ENCODE assay signal across 9 mouse cellular contexts in the genomic region with DNA sequence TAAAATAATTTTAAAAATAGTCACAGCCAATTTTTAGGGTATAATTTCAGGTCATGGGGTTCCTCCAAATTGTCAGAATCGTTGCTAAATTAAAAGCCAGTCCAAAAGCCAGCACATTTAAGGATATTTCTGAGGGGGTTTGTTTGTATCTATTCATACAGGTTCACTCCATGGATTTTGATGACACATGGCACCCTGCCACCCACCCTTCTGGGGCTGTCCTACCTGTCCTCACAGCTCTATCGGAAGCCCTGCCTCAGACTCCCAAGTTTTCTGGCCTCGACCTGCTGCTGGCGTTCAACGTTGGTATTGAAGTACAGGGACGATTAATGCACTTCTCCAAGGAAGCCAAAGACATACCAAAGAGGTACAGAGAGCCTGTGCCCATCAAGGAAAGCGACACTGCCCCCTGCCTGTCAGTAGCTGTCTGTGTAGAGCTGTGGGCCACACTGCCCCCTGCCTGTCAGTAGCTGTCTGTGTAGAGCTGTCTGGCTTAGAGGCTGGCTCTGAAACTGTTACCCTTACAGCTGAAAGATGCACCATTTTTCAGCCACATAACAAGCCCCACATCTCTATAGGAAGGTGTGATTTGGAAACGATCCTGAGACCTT. TPM values are rescaled to one million over a fixed set of nuclear protein-coding genes. Genes with fewer than 3 reads are reported as not detected.
DNase-seq lines count a peak whose midpoint lies in the region; ATAC-seq and TF ChIP-seq lines count a peak whose summit lies in the region.
"Had no signal": no experiment of that assay in that cellular context is flagged by ENCODE, and none has a peak within 500 bp of the region (broad histone marks: within the 10 kb centered on the region; RNA-seq: fewer than 3 reads in every experiment).

No protein-coding gene starts in this region.

- no peaks in the 10 kb centered on the region for H3K9me3 ChIP-seq in CH12.LX (replicated peaks; ENCODE audit: low read length)
- H3K9me3 ChIP-seq in forebrain, embryonic 12.5 days: no peaks in the 10 kb centered on the region
- no peaks in the 10 kb centered on the region for H3K9me3 ChIP-seq in liver, postnatal 0 days (ENCODE audit: low read length)
- H3K9me3 ChIP-seq in neural tube, embryonic 14.5 days (ENCODE audit: control insufficient read depth, low read length): no peaks in the 10 kb centered on the region
- H3K9me3 ChIP-seq: heart, embryonic 13.5 days had no signal

- TF ChIP-seq CTCF in CH12.LX (conservative IDR thresholded peaks at IDR 0.05 in 1 of 2, IDR thresholded peaks at IDR 0.05 in 1 of 2; ENCODE audit: low read depth in 2 of 2, low read length in 2 of 2): peak; percentile 89 to 100
- peak; percentile 87 for TF ChIP-seq CTCF in brain, embryonic 14.5 days (IDR thresholded peaks at IDR 0.05; ENCODE audit: borderline replicate concordance, extremely low read depth, insufficient read depth, insufficient read length)
- peak; percentile 100 for TF ChIP-seq CTCF in liver, postnatal 0 days (IDR thresholded peaks at IDR 0.05; ENCODE audit: low read depth)
- peak; percentile 97; the same call in 1 of the 2 replicates for TF ChIP-seq CTCF in testis, adult 2 months (IDR thresholded peaks at IDR 0.05; ENCODE audit: control insufficient read depth, insufficient read depth, insufficient replicate concordance, low read depth, low read length)

- no peak for TF ChIP-seq POLR2A in CH12.LX (IDR thresholded peaks at IDR 0.05; ENCODE audit: low read depth, low read length)
- TF ChIP-seq POLR2A in brain, embryonic 14.5 days (IDR thresholded peaks at IDR 0.05; ENCODE audit: borderline replicate concordance, extremely low read depth, insufficient read depth, insufficient read length, poor library complexity, severe bottlenecking): no peak
- no peak for TF ChIP-seq POLR2A in testis, adult 2 months (IDR thresholded peaks at IDR 0.05; ENCODE audit: control insufficient read depth, low read depth, low read length)

- no peaks in the 10 kb centered on the region for H3K27me3 ChIP-seq in CH12.LX (replicated peaks)
- H3K27me3 ChIP-seq in forebrain, embryonic 12.5 days: no peaks in the 10 kb centered on the region
- no peaks in the 10 kb centered on the region for H3K27me3 ChIP-seq in liver, postnatal 0 days (ENCODE audit: insufficient read depth, low read length)
- H3K27me3 ChIP-seq in neural tube, embryonic 14.5 days (ENCODE audit: control insufficient read depth, insufficient read depth, low read length): no peaks in the 10 kb centered on the region
- H3K27me3 ChIP-seq in testis, adult 2 months (ENCODE audit: control insufficient read depth, insufficient read depth, low read length): no peaks in the 10 kb centered on the region
- H3K27me3 ChIP-seq: heart, embryonic 13.5 days had no signal

- no peaks in the 10 kb centered on the region for H3K79me2 ChIP-seq in CH12.LX (replicated peaks; ENCODE audit: control insufficient read depth, extremely low read depth, insufficient read depth, poor library complexity, severe bottlenecking)

- WGBS in forebrain, embryonic 12.5 days: 38% methylated on average over 8 of the region's 8 CpGs
- 26% methylated on average over 8 of the region's 8 CpGs for WGBS in liver, postnatal 0 days (ENCODE audit: insufficient replicate concordance)
- 35% methylated on average over 8 of the region's 8 CpGs for WGBS in neural tube, embryonic 14.5 days

- H3K9ac ChIP-seq in CH12.LX (ENCODE audit: insufficient read depth, low read depth): no peak overlapping the region
- H3K9ac ChIP-seq in forebrain, embryonic 12.5 days: no peak overlapping the region
- no peak overlapping the region for H3K9ac ChIP-seq in liver, postnatal 0 days (replicated peaks)
- H3K9ac ChIP-seq in neural tube, embryonic 14.5 days (replicated peaks; ENCODE audit: low read depth, low read length): no peak overlapping the region
- H3K9ac ChIP-seq: heart, embryonic 13.5 days had no signal

- H3K36me3 ChIP-seq in CH12.LX (replicated peaks in 1 of 2; ENCODE audit: control insufficient read depth in 1 of 2, insufficient read depth in 1 of 2, low read length in 1 of 2): no peaks in the 10 kb centered on the region
- H3K36me3 ChIP-seq in forebrain, embryonic 12.5 days (replicated peaks): no peaks in the 10 kb centered on the region
- no peaks in the 10 kb centered on the region for H3K36me3 ChIP-seq in liver, postnatal 0 days (replicated peaks; ENCODE audit: insufficient read depth, low read length)
- H3K36me3 ChIP-seq in neural tube, embryonic 14.5 days (ENCODE audit: control insufficient read depth, insufficient read depth, low read length): no peaks in the 10 kb centered on the region
- H3K36me3 ChIP-seq in testis, adult 2 months (ENCODE audit: control insufficient read depth, insufficient read depth, low read length): no peaks in the 10 kb centered on the region
- H3K36me3 ChIP-seq: heart, embryonic 13.5 days had no signal

- DNase-seq in CH12.LX (ENCODE audit: extremely low read depth): peak; percentile 93
- peak; percentile 78 for DNase-seq in brain, embryonic 14.5 days (ENCODE audit: low read depth)
- DNase-seq in heart, postnatal 14 days: peak; percentile 81 to 84
- DNase-seq in kidney, postnatal 4 days: peak; percentile 88 to 90
- DNase-seq in liver, postnatal 0 days: peak; percentile 88

- ATAC-seq in forebrain, embryonic 12.5 days (ENCODE audit: low FRiP score): peak; percentile 89
- ATAC-seq in liver, postnatal 0 days: peak; percentile 88
- peak; percentile 60; the same call in 1 of the 2 replicates for ATAC-seq in neural tube, embryonic 14.5 days (ENCODE audit: low read depth)

- no peak overlapping the region for H3K4me3 ChIP-seq in CH12.LX (replicated peaks in 1 of 3; ENCODE audit: low read depth in 2 of 3, low read length in 2 of 3, poor library complexity in 1 of 3)
- no peak overlapping the region for H3K4me3 ChIP-seq in forebrain, embryonic 12.5 days (replicated peaks)
- no peak overlapping the region for H3K4me3 ChIP-seq in liver, postnatal 0 days (ENCODE audit: low read depth, low read length)
- no peak overlapping the region for H3K4me3 ChIP-seq in neural tube, embryonic 14.5 days (ENCODE audit: low read depth, low read length)
- no peak overlapping the region for H3K4me3 ChIP-seq in testis, adult 2 months (ENCODE audit: control insufficient read depth, low read depth, low read length)
- H3K4me3 ChIP-seq: heart, embryonic 13.5 days had no signal

- peaks cover 16 to 28% of the 10 kb centered on the region in 2 experiments for H3K4me1 ChIP-seq in CH12.LX (ENCODE audit: control insufficient read depth in 1 of 2, insufficient read depth in 2 of 2)
- no peaks in the 10 kb centered on the region; the same call in 1 of the 2 replicates for H3K4me1 ChIP-seq in forebrain, embryonic 12.5 days
- no peaks in the 10 kb centered on the region for H3K4me1 ChIP-seq in liver, postnatal 0 days (ENCODE audit: insufficient read depth)
- no peaks in the 10 kb centered on the region for H3K4me1 ChIP-seq in neural tube, embryonic 14.5 days (ENCODE audit: control insufficient read depth, insufficient read depth, low read length)
- peaks cover 8% of the 10 kb centered on the region for H3K4me1 ChIP-seq in testis, adult 2 months (ENCODE audit: control insufficient read depth, insufficient read depth, low read length)

- TF ChIP-seq RAD21 in CH12.LX (IDR thresholded peaks at IDR 0.05; ENCODE audit: low read depth, low read length): peak; percentile 99

- dilution Hi-C loops in CH12.LX (cut with MboI; ENCODE audit: extremely low pct_ligation_motif_present, extremely low pct_unique_long_range_greater_than_20kb, low sequenced_read_pairs): no loop called here

- intact Hi-C loops in heart, postnatal 14 days (cut with DNase I): loop anchor here (1.0 kb wide), 1 partner anchor 39 kb away; no protein-coding TSS in a partner anchor

- peak overlapping the region; percentile 40 for H3K4me2 ChIP-seq in CH12.LX (ENCODE audit: insufficient read depth, low read depth, poor library complexity, severe bottlenecking)
- H3K4me2 ChIP-seq in forebrain, embryonic 12.5 days: no peak overlapping the region
- no peak overlapping the region for H3K4me2 ChIP-seq in liver, postnatal 0 days (ENCODE audit: low read depth, low read length)
- no peak overlapping the region for H3K4me2 ChIP-seq in neural tube, embryonic 14.5 days (ENCODE audit: low read depth, low read length)
- H3K4me2 ChIP-seq: heart, embryonic 13.5 days had no signal

- no peak overlapping the region for H3K27ac ChIP-seq in CH12.LX (ENCODE audit: insufficient read depth, low read depth)
- H3K27ac ChIP-seq in forebrain, embryonic 12.5 days: no peak overlapping the region
- H3K27ac ChIP-seq in liver, postnatal 0 days (ENCODE audit: low read depth): no peak overlapping the region
- H3K27ac ChIP-seq in neural tube, embryonic 14.5 days (ENCODE audit: low read depth, low read length): no peak overlapping the region
- H3K27ac ChIP-seq in testis, adult 2 months (ENCODE audit: control insufficient read depth, insufficient read depth, low read depth, low read length): no peak overlapping the region
- H3K27ac ChIP-seq: heart, embryonic 13.5 days had no signal

- in situ Hi-C loops in CH12.LX (cut with MboI; ENCODE audit: low pct_ligation_motif_present, low pct_unique_long_range_greater_than_20kb, low sequenced_read_pairs): loop anchor here (5.0 to 25.0 kb wide), 2 partner anchors 39 to 636 kb away; no protein-coding TSS in a partner anchor

- TF ChIP-seq EP300 in CH12.LX (IDR thresholded peaks at IDR 0.05; ENCODE audit: low read length): no peak
- no peak for TF ChIP-seq EP300 in liver, postnatal 0 days (IDR thresholded peaks at IDR 0.05; ENCODE audit: low read depth)

RNA-seq across cellular contexts. Expression of a gene that starts 4.5 kb away (rescaled TPM):
- total RNA-seq in CH12.LX (2012; rRNA removed): 0.88 and 1.6 TPM in 2 replicates
- total RNA-seq in CH12.LX (2014; rRNA removed): 0.16 and 0.24 TPM in 2 replicates
- 0.09 TPM in 1 of 2 replicates, not detected in the other for polyA plus RNA-seq in CH12.LX (2012; ENCODE audit: insufficient read length, low read depth)
- polyA plus RNA-seq in brain, embryonic 14.5 days (2012; rRNA removed): 0.03 TPM in 1 of 2 replicates, not detected in the other
- polyA plus RNA-seq in forebrain, embryonic 12.5 days (2016; fragmentation: Nextera tagmentation; extraction: Ambion mirVana): 0.06 TPM in 1 of 2 replicates, not detected in the other
- under 1 TPM in 1 of 2 experiments, not detected in 1; 0.10 TPM for total RNA-seq in heart, postnatal 14 days (2021)
- 0.09 TPM in 1 of 2 replicates, not detected in the other for polyA plus RNA-seq in liver, postnatal 0 days (2015; fragmentation: Nextera tagmentation; extraction: Ambion mirVana)
- polyA plus RNA-seq in neural tube, embryonic 14.5 days (2014; fragmentation: Nextera tagmentation; extraction: Ambion mirVana): not detected in 2 replicates
- polyA plus RNA-seq in testis, adult 2 months (2012; rRNA removed): not detected in 2 replicates
- polyA plus RNA-seq: heart, embryonic 13.5 days had no signal

RNA-seq across cellular contexts. Expression of a gene that starts 18.8 kb away (rescaled TPM):
- 27.0 and 29.2 TPM in 2 replicates for total RNA-seq in CH12.LX (2012; rRNA removed)
- 51.5 and 62.0 TPM in 2 replicates for total RNA-seq in CH12.LX (2014; rRNA removed)
- polyA plus RNA-seq in CH12.LX (2012; ENCODE audit: insufficient read length, low read depth): 33.5 and 34.7 TPM in 2 replicates
- polyA plus RNA-seq in brain, embryonic 14.5 days (2012; rRNA removed): 8.6 and 9.7 TPM in 2 replicates
- polyA plus RNA-seq in forebrain, embryonic 12.5 days (2016; fragmentation: Nextera tagmentation; extraction: Ambion mirVana): 17.6 and 19.9 TPM in 2 replicates
- 10 to 100 TPM; 16.4 to 17.9 TPM for total RNA-seq in heart, postnatal 14 days (2021)
- 14.2 and 15.2 TPM in 2 replicates for polyA plus RNA-seq in liver, postnatal 0 days (2015; fragmentation: Nextera tagmentation; extraction: Ambion mirVana)
- 10.6 and 15.0 TPM in 2 replicates for polyA plus RNA-seq in neural tube, embryonic 14.5 days (2014; fragmentation: Nextera tagmentation; extraction: Ambion mirVana)
- 2.8 and 3.2 TPM in 2 replicates for polyA plus RNA-seq in testis, adult 2 months (2012; rRNA removed)

RNA-seq across cellular contexts. Expression of a gene that starts 48.1 kb away (rescaled TPM):
- total RNA-seq in CH12.LX (2012; rRNA removed): 21.4 and 22.6 TPM in 2 replicates
- 37.5 and 39.5 TPM in 2 replicates for total RNA-seq in CH12.LX (2014; rRNA removed)
- 37.1 and 43.3 TPM in 2 replicates for polyA plus RNA-seq in CH12.LX (2012; ENCODE audit: insufficient read length, low read depth)
- polyA plus RNA-seq in brain, embryonic 14.5 days (2012; rRNA removed): 78.8 and 84.4 TPM in 2 replicates
- polyA plus RNA-seq in forebrain, embryonic 12.5 days (2016; fragmentation: Nextera tagmentation; extraction: Ambion mirVana): 23.7 and 27.4 TPM in 2 replicates
- 10 to 100 TPM; 53.9 to 60.1 TPM for total RNA-seq in heart, postnatal 14 days (2021)
- 10.2 and 10.7 TPM in 2 replicates for polyA plus RNA-seq in liver, postnatal 0 days (2015; fragmentation: Nextera tagmentation; extraction: Ambion mirVana)
- polyA plus RNA-seq in neural tube, embryonic 14.5 days (2014; fragmentation: Nextera tagmentation; extraction: Ambion mirVana): 30.6 and 38.7 TPM in 2 replicates
- polyA plus RNA-seq in testis, adult 2 months (2012; rRNA removed): 29.4 and 33.2 TPM in 2 replicates
